Mouse (Mus musculus) intestine, postnatal 0 days (tissue): ENCODE measurements around the gene E2f2. TPM values are rescaled to one million over a fixed set of nuclear protein-coding genes. Genes with fewer than 3 reads are reported as not detected.

Source experiments
- ATAC-seq: fragments of 200-750 bp; cut with Nextera tagmentation; 2 replicates; pipeline ENCODE4 v1.8.0; 2017; ENCODE audit warnings: mild to moderate bottlenecking, moderate TSS enrichment, moderate library complexity
- H3K27ac ChIP-seq: fragments of 300-500 bp; sonication (generic); 2 replicates; pipeline ENCODE4 v1.5.1; 2014; ENCODE audit warnings: mild to moderate bottlenecking, low read depth, low read length, moderate library complexity
- H3K27me3 ChIP-seq: fragments of 300-500 bp; sonication (generic); replicated peaks from 2 replicates; pipeline ENCODE4 v1.6.1; 2014; ENCODE audit warnings: low read length, mixed read lengths; ENCODE audit not compliant: control insufficient read depth, insufficient read depth
- H3K36me3 ChIP-seq: fragments of 300-500 bp; sonication (generic); 2 replicates; pipeline ENCODE4 v1.6.1; 2014; ENCODE audit warnings: mild to moderate bottlenecking, moderate library complexity; ENCODE audit not compliant: control insufficient read depth, insufficient read depth
- H3K4me1 ChIP-seq: fragments of 300-500 bp; sonication (generic); replicated peaks from 2 replicates; pipeline ENCODE4 v1.6.1; 2014; ENCODE audit warnings: antibody characterized with exemption, low read length, mixed read lengths; ENCODE audit not compliant: control insufficient read depth, insufficient read depth
- H3K4me2 ChIP-seq: fragments of 300-500 bp; sonication (generic); replicated peaks from 2 replicates; pipeline ENCODE4 v1.6.1; 2014; ENCODE audit warnings: low read depth, mild to moderate bottlenecking, moderate library complexity
- H3K4me3 ChIP-seq: fragments of 300-500 bp; sonication (generic); 2 replicates; pipeline ENCODE4 v1.5.1; 2014; ENCODE audit warnings: low read depth, low read length
- H3K9ac ChIP-seq: fragments of 300-500 bp; sonication (generic); 2 replicates; pipeline ENCODE4 v1.6.1; 2014; ENCODE audit warnings: mild to moderate bottlenecking, low read depth, low read length
- H3K9me3 ChIP-seq: fragments of 300-500 bp; sonication (generic); 2 replicates; pipeline ENCODE4 v1.6.1; 2016; ENCODE audit warnings: mixed run types; ENCODE audit not compliant: control insufficient read depth
- CTCF ChIP-seq: sonication (generic); IDR thresholded peaks from 2 replicates; pipeline ENCODE4 v1.5.1; 2016; ENCODE audit warnings: low read depth, mild to moderate bottlenecking, control low read depth, antibody characterized with exemption, moderate library complexity
- WGBS: fragments of 180-500 bp; shearing (Covaris S2); extraction: QIAGEN DNeasy Blood & Tissue Kit; methylation state at CpG from one replicate; pipeline ENCODE4 v1.1.7; 2014; 5-methylcytosine and 5-hydroxymethylcytosine counted together
- polyA plus RNA-seq: library from polyadenylated mRNA; unstranded; fragments of >200 nt; fragmentation: Nextera tagmentation; extraction: Ambion mirVana; gene quantifications from 2 replicates; pipeline ENCODE4 v1.2.1, GENCODE M21; 2015

E2f2 gene
- polyA plus RNA-seq, 1 experiment from 2014 or later = 4.2 TPM

DNA sequence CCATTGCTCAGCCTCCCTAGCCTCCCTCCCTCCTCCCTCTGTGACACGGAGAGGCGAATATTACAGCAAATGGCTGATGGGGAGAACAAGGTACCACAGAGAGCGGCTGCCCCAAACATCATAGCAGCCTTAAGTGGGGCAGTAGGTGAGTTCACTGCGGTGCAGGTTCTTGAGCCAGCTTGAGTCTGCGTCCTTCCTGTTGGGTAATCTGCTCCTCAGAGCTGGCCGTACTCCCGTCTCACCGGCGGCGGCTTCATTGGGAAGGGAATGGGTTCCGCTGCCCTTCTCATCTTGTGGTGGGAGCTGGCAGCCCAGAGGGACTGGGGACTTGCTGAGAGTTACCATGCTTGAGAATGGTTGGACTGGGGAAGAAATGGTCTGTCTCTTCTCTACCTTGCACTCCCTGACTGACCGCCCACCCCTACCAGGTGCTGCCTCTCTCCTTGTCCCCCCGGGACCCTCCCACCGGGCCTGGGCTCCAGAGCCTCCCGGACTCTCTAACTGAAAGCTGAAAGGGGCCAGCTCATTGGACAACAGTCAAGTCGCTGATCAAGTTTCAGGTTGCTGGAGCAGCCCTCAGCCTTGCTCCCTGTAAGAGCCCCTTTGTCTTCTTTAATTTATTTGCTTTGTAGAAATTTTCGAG, 48.1 kb downstream of the E2f2 start:
- H3K4me3 ChIP-seq = no peak overlapping the region
- H3K9ac ChIP-seq = no peak overlapping the region
- ATAC-seq = no peak

DNA sequence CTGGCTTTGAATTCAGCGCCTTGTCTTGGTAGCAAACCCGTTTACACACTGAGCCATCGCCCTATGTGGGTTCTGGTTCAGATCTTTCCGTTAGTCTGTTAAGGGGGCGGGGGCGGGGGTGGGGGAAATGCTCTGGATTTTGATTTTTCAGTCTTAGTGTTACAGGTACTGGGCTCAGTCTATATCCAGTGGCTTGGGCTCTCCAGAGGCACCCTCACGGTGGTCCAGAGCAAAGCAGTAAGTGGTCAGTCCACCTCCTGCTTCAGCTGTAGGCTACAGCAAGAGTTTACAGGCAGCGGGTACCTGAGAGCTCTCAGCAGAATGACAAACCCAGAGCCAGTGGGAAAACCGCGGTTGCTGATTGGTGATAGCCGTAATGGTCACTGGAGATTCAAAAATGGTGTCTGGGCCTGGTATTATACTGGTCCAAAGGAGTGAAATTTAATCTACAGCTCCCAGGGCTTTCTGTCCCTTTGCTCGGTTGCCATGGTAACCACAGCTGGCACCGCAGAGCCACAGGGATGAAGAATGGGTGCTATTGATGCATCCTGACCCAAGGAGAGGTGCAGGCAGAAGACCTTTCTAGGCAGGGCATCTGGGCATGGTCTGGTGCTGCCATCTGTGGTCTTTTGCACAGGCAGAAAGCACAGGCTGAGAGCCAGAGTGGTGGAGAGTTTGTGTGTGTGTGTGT, 51.5 kb downstream of the E2f2 start:
- TF ChIP-seq CTCF = peak; percentile 25; the same call in 1 of the 2 replicates
- 73% methylated on average over 13 of the region's 13 CpGs for WGBS
- H3K4me1 ChIP-seq = peaks cover 2% of the 10 kb centered on the region; the same call in 1 of the 2 replicates
- no peaks in the 10 kb centered on the region for H3K9me3 ChIP-seq
- H3K4me3 ChIP-seq = no peak overlapping the region
- H3K36me3 ChIP-seq = no peaks in the 10 kb centered on the region
- no peak overlapping the region for H3K4me2 ChIP-seq
- no peaks in the 10 kb centered on the region for H3K27me3 ChIP-seq
- no peak overlapping the region for H3K27ac ChIP-seq
- ATAC-seq = no peak
- H3K9ac ChIP-seq = no peak overlapping the region

More for the DNA sequence above, 48.1 kb downstream of the E2f2 start:
- Histone ChIP-seq H3K27ac (no peak overlapping the region), H3K9me3 (no peaks in the 10 kb centered on the region), H3K36me3 (no peaks in the 10 kb centered on the region), H3K4me1 (peaks cover 2% of the 10 kb centered on the region; the same call in 1 of the 2 replicates), H3K27me3 (no peaks in the 10 kb centered on the region), H3K4me2 (no peak overlapping the region)
- TF ChIP-seq CTCF = no peak
- 22% methylated on average over 15 of the region's 17 CpGs for WGBS

DNA sequence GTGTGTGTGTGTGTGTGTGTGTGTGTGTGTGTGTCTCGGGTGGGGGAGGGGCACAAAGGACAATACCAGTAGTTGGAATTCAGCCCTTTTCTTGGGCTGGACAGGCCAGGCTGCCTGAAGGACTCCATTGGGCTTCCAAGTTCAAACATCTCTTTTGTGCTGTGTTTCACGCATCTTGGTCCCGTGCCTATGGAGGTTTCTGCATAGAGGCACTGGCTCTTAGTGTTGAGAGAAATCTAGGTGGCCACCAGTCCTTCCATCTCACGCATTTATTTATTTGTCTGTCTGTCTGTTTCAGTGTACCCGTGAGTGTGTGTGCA, 52.0 kb downstream of the E2f2 start:
- Histone ChIP-seq H3K9ac (no peak overlapping the region), H3K9me3 (no peaks in the 10 kb centered on the region), H3K4me3 (no peak overlapping the region), H3K36me3 (no peaks in the 10 kb centered on the region), H3K27me3 (no peaks in the 10 kb centered on the region), H3K4me1 (no peaks in the 10 kb centered on the region), H3K27ac (no peak overlapping the region), H3K4me2 (no peak overlapping the region)
- TF ChIP-seq CTCF = no peak
- 72% methylated on average over 5 of the region's 5 CpGs for WGBS
- ATAC-seq = no peak

DNA sequence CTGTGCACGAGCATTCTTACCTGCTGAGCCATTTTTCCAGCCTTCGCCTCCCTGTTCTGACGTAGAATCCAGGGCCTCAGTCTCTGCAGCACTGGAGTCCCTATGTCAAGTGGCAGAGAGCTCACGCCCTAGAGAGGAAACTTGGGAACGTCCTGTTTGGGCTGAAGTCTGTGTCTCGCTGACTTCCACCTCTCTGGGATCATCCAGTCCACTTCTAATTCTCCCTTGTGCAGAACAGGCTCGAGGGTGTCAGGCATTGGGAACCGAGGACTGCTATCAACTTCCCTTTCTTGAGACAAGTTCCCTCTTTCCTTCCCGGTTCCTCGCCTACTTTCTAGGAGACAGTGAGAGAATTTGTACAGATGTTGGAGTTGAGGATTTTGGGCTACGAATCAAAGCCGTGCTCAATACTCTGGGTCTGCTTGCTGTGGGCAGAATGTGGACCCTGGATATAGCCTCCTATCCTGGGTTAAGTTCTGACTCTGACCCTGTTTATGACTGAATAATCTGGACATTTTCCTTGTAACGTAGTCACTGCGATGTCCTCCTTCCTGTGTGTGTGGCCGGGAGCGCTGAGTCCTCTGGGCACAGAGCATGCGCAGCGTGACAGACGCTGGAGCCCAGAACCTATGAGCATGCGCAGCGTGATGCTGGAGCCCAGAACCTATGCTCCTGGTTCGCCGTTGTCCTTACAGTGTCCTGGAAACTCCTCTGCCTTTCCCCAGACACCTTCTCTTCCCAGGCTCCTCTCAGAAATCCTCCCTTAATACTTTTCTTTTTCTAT, 52.7 kb downstream of the E2f2 start:
- Histone ChIP-seq H3K4me2 (no peak overlapping the region), H3K36me3 (no peaks in the 10 kb centered on the region), H3K9ac (no peak overlapping the region), H3K4me1 (no peaks in the 10 kb centered on the region), H3K27me3 (no peaks in the 10 kb centered on the region), H3K4me3 (no peak overlapping the region), H3K27ac (no peak overlapping the region), H3K9me3 (no peaks in the 10 kb centered on the region)
- no peak for TF ChIP-seq CTCF
- 78% methylated on average over 23 of the region's 23 CpGs for WGBS
- no peak for ATAC-seq

DNA sequence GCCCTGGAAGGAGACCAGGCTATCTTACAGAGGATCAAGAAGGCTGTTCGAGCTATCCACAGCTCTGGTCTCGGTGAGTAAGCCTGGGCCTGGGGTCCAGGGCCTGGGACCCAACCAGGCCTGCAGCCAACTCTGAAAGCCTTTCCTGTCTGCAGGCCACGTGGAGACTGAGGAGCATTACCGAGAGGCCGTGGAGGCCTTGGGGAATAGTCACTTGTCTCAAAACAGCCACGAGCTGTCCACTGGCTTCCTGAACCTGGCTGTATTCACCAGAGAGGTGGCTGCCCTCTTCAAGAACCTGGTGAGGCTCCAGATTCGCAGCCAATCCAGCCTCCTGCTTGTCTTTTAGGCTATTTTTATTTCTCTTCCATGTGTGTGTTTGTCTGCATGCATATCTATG, 55.2 kb downstream of the E2f2 start:
- ATAC-seq = no peak
- Histone ChIP-seq H3K36me3 (no peaks in the 10 kb centered on the region), H3K4me3 (no peak overlapping the region), H3K9me3 (no peaks in the 10 kb centered on the region), H3K4me1 (no peaks in the 10 kb centered on the region), H3K9ac (no peak overlapping the region), H3K4me2 (no peak overlapping the region), H3K27me3 (no peaks in the 10 kb centered on the region), H3K27ac (no peak overlapping the region)
- WGBS = 70% methylated on average over 7 of the region's 7 CpGs
- TF ChIP-seq CTCF = no peak

DNA sequence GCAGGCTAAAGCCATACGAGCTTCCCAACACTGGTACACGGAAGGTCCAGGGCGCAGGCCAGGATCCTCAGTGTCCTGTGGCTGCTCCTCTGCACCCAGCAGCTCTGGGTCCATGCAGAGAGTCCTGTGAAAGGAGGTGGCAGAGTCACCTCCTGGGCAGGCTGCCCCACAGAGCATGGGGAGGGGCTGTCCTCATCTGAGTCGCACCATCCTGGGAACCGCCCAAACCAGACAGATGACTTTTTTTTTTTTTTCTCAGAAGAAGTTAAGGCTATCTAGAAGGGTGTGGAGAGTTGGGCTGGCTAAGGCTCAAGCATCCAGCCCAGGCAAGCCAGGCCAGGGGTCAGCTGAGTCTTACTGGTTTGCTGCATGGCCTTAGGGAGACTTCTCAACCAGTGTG, 56.4 kb downstream of the E2f2 start:
- no peaks in the 10 kb centered on the region for H3K27me3 ChIP-seq
- WGBS = 62% methylated on average over 5 of the region's 5 CpGs

More for the DNA sequence above, 56.4 kb downstream of the E2f2 start:
- ATAC-seq = no peak
- TF ChIP-seq CTCF = no peak
- Histone ChIP-seq H3K4me3 (no peak overlapping the region), H3K4me1 (no peaks in the 10 kb centered on the region), H3K4me2 (no peak overlapping the region), H3K27ac (no peak overlapping the region), H3K9me3 (no peaks in the 10 kb centered on the region), H3K36me3 (no peaks in the 10 kb centered on the region), H3K9ac (no peak overlapping the region)
